Mouse (Mus musculus) kidney, adult 2 months (tissue): ENCODE data around the gene Spata25.
A peak's percentile ranks its signal among the peaks of the same experiment; 100 is the strongest.

ENCODE experiments used
- CTCF ChIP-seq: fragments of 200-500 bp; conservative IDR thresholded peaks from 2 replicates; pipeline ENCODE4 v1.5.1; 2011; ENCODE audit warnings: low read depth, mild to moderate bottlenecking, control low read depth, low read length, moderate library complexity, mixed read lengths; ENCODE audit not compliant: insufficient read depth, insufficient read length
- POLR2A ChIP-seq: fragments of 200-500 bp; IDR thresholded peaks from one replicate; pipeline ENCODE4 v1.6.1; 2011; ENCODE audit warnings: low read depth, low read length, control low read depth

- TF ChIP-seq CTCF (peak; percentile 57), POLR2A (no peak)
These were observed 39.2 kb upstream of the Spata25 start for GRCm38 (mm10) chr2:164867566-164867965.
